Mouse (Mus musculus) hindbrain, embryonic 15.5 days (tissue): ENCODE measurements around the gene Spata22. TPM values are rescaled to one million over a fixed set of nuclear protein-coding genes. Genes with fewer than 3 reads are reported as not detected.

Experiments used
- ATAC-seq: fragments of 200-750 bp; cut with Nextera tagmentation; 2 replicates; pipeline ENCODE4 v1.8.0; 2017; ENCODE audit warnings: low read depth, moderate number of reproducible peaks, moderate TSS enrichment; ENCODE audit not compliant: low FRiP score
- H3K27ac ChIP-seq: fragments of 300-500 bp; sonication (generic); replicated peaks from 2 replicates; pipeline ENCODE4 v1.5.1; 2015; ENCODE audit warnings: mild to moderate bottlenecking, inconsistent platforms
- H3K27me3 ChIP-seq: fragments of 300-500 bp; sonication (generic); 2 replicates; pipeline ENCODE4 v1.6.1; 2015; ENCODE audit warnings: control low read depth, inconsistent platforms
- H3K36me3 ChIP-seq: fragments of 300-500 bp; sonication (generic); 2 replicates; pipeline ENCODE4 v1.6.1; 2015; ENCODE audit warnings: control low read depth, inconsistent platforms
- H3K4me1 ChIP-seq: fragments of 300-500 bp; sonication (generic); replicated peaks from 2 replicates; pipeline ENCODE4 v1.6.1; 2015; ENCODE audit warnings: control low read depth, inconsistent platforms
- H3K4me2 ChIP-seq: fragments of 300-500 bp; sonication (generic); 2 replicates; pipeline ENCODE4 v1.6.1; 2015; ENCODE audit warnings: moderate library complexity, mild to moderate bottlenecking, inconsistent platforms
- H3K4me3 ChIP-seq: fragments of 300-500 bp; sonication (generic); 2 replicates; pipeline ENCODE4 v1.5.1; 2015; ENCODE audit warnings: mild to moderate bottlenecking, inconsistent platforms
- H3K9ac ChIP-seq: fragments of 300-500 bp; sonication (generic); 2 replicates; pipeline ENCODE4 v1.6.1; 2015; ENCODE audit warnings: inconsistent platforms
- H3K9me3 ChIP-seq: fragments of 300-500 bp; sonication (generic); 2 replicates; pipeline ENCODE4 v1.6.1; 2016; ENCODE audit warnings: control low read depth, inconsistent platforms
- WGBS: fragments of 180-500 bp; shearing (Covaris S2); methylation state at CpG from one replicate; pipeline ENCODE4 v1.1.7; 2015; 5-methylcytosine and 5-hydroxymethylcytosine counted together
- polyA plus RNA-seq: library from polyadenylated mRNA; unstranded; fragments of >200 nt; fragmentation: Nextera tagmentation; extraction: Ambion mirVana; gene quantifications from 2 replicates; pipeline ENCODE4 v1.2.1, GENCODE M21; 2015

Spata22 gene
- polyA plus RNA-seq, 1 experiment from 2014 or later, result not detected

DNA sequence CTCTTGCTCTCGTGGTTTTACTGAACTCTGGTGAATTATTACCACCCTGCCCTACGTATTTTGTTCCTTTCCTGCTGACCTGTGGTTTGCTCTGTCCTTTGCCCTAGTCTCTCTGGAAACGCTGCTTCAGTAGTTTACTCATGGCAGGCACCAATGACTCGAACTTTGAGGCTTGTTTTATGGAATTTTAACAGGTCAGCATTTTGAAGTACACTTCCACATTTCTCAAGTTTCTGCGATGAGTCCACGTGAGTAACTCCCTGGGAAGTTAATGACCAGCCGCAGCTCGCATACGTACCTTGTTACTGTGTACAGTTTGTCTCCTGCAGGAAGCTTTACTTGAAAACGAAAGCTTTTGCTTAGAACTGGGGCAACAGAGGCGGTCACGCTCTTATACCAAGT lies 3.1 kb upstream of the Spata22 start:
- ATAC-seq, result no peak
- WGBS, result 58% methylated on average over 12 of the region's 12 CpGs
- Histone ChIP-seq H3K27ac (no peak overlapping the region), H3K36me3 (no peaks in the 10 kb centered on the region), H3K4me1 (no peaks in the 10 kb centered on the region), H3K4me2 (no peak overlapping the region), H3K27me3 (no peaks in the 10 kb centered on the region), H3K9ac (no peak overlapping the region), H3K9me3 (no peaks in the 10 kb centered on the region), H3K4me3 (no peak overlapping the region)

DNA sequence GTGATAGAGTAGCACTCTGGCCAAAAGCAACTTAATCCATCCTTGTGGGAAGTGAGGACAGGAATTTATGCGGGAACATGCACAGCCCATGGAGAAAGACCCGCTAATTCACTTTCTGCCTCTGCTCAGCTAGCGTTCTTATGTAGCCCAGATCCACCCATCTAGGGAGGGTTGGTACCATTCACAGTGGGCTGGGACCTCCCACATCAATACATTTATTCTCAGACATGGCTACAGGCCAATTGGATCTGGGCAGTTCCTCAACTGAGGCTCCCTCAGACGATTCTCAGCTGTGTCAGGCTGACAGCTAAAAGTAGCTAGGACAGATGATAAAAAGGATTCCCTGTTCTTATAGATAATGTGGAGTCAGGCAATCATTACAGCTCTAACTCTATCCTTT lies 2.2 kb upstream of the Spata22 start:
- Histone ChIP-seq H3K4me1 (no peaks in the 10 kb centered on the region), H3K9ac (no peak overlapping the region), H3K4me3 (no peak overlapping the region), H3K36me3 (no peaks in the 10 kb centered on the region), H3K4me2 (no peak overlapping the region), H3K9me3 (no peaks in the 10 kb centered on the region), H3K27me3 (no peaks in the 10 kb centered on the region), H3K27ac (no peak overlapping the region)
- ATAC-seq, result no peak
- WGBS, result 63% methylated on average over 4 of the region's 4 CpGs

DNA sequence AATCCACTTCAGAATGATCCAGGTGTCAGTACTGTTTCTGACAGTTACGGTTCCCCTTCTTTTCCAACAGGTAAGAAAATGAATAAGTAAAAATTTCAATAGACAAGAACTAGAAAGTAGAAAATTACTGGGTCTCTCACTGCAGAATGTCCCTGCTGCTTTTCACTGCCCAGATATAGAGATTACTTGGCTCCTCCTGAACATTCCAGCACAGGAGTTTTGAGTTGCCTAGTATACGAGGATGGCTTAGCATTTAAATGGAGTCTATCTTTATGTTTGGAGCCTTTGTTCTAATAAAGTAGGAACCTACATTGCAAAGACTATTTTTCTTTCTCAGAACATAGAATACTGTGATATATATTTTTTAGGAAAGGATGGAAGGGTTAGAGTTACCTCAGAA lies 3.8 kb downstream of the Spata22 start:
- WGBS, result 65% methylated on average over 2 of the region's 2 CpGs
- 0 out of 2 replicates have a peak, but pooled peaks have one; percentile 63 for ATAC-seq
- no peak overlapping the region for H3K4me2 ChIP-seq
- no peaks in the 10 kb centered on the region for H3K4me1 ChIP-seq
- no peak overlapping the region for H3K27ac ChIP-seq
- H3K9me3 ChIP-seq, result no peaks in the 10 kb centered on the region
- no peak overlapping the region for H3K4me3 ChIP-seq
- no peaks in the 10 kb centered on the region for H3K36me3 ChIP-seq
- no peaks in the 10 kb centered on the region for H3K27me3 ChIP-seq
- H3K9ac ChIP-seq, result no peak overlapping the region

DNA sequence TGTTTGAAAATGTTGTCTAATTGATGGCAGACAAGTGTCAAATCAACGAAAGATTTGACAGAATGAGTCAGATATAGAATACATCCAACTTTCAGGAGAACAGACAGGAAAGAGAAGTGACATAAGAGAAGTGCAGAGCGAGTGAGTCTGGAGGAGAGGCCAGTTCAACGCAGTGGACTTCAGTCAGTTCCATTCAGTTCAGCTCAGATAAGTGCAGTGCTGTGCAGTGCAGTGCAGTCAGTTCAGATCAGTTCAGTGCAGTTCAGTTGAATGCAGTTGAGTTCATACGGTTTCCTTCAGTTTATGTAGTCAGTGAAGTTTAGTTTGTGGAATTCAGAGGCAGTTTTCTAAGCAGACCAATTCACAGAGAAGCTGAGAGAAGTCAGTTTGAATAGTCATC lies 7.4 kb downstream of the Spata22 start:
- no peak for ATAC-seq
- Histone ChIP-seq H3K27ac (no peak overlapping the region), H3K4me3 (no peak overlapping the region), H3K9ac (no peak overlapping the region), H3K4me1 (no peaks in the 10 kb centered on the region), H3K36me3 (no peaks in the 10 kb centered on the region), H3K9me3 (no peaks in the 10 kb centered on the region), H3K4me2 (no peak overlapping the region), H3K27me3 (no peaks in the 10 kb centered on the region)
- 79% methylated on average over 4 of the region's 4 CpGs for WGBS

DNA sequence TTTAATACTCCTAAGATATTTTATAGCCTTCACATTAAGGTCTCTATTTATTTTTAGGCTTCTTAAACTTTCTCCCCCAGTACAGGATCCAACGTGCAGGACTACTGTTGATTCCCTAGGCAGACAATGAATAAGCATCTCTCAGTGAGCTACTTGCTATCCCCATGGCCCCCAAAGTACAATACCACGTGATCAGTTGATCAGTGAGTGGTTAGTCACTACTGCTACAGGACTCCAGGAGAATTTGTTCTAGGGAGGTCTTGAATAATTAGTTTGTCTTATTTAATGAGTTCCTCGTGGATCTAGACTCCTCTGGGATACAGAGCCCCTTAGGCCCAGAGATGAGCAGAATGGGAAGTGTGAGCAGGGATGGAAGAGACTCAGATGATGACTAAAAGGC lies 20.9 kb downstream of the Spata22 start, which contains the start of gene Olfr20:
Olfr20 (plus strand) TSS at position 301 of the 400 bp plus-strand sequence.
- Histone ChIP-seq H3K4me1 (no peaks in the 10 kb centered on the region), H3K4me3 (no peak within 1 kb of the TSS), H3K9me3 (no peaks in the 10 kb centered on the region), H3K36me3 (no peaks in the 10 kb centered on the region), H3K9ac (no peak within 1 kb of the TSS), H3K27ac (no peak within 1 kb of the TSS), H3K27me3 (no peaks in the 10 kb centered on the region), H3K4me2 (no peak within 1 kb of the TSS)
- ATAC-seq, result no peak
- WGBS, result 45% methylated on average over 3 of the region's 3 CpGs

DNA sequence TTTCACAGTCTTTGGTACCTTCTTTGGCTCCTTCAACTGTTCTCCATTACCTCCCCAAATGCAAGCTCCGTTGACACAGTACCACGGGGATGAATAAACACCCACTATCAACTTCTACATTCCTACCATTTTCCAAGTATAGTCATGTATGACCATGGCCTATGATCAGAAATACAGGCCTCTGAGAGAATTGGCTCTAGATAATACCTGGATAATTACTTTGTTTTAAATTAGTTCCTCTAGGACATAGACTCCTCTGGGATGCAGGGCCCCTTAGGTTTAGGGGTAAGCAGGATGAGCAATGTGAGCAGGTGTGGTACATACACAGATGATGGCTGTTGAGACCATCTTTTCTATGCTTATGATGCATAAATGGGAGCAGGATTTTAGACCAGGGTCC lies 41.4 kb downstream of the Spata22 start, which contains the start of gene Olfr376:
Olfr376 (plus strand) TSS at position 301 of the 400 bp plus-strand sequence.
- H3K9me3 ChIP-seq, result no peaks in the 10 kb centered on the region
- 96% methylated on average over 2 of the region's 2 CpGs for WGBS
- no peak within 1 kb of the TSS for H3K27ac ChIP-seq
- no peak for ATAC-seq
- H3K4me2 ChIP-seq, result no peak within 1 kb of the TSS
- H3K9ac ChIP-seq, result no peak within 1 kb of the TSS
- H3K4me3 ChIP-seq, result no peak within 1 kb of the TSS
- H3K4me1 ChIP-seq, result no peaks in the 10 kb centered on the region
- no peaks in the 10 kb centered on the region for H3K36me3 ChIP-seq
- no peaks in the 10 kb centered on the region for H3K27me3 ChIP-seq

DNA sequence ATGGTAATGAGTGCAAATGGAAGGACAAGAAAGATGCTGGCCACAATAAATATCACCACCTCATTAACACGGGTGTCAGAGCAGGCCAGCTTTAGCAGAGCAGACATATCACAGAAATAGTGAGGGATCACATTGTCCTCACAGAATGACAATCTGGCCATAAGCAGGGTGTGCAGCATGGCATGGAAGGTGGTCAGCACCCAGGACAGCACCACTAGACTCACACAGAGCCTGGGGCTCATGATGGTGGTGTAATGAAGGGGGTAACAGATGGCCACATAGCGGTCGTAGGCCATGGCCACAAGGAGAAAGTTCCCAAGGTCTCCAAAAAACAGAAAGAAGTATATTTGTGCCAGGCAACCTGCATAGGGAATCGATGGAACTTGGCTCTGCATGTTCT lies 65.8 kb downstream of the Spata22 start:
- no peaks in the 10 kb centered on the region for H3K36me3 ChIP-seq
- WGBS, result 83% methylated on average over 4 of the region's 4 CpGs
- H3K9ac ChIP-seq, result no peak overlapping the region
- no peaks in the 10 kb centered on the region for H3K4me1 ChIP-seq
- H3K27me3 ChIP-seq, result no peaks in the 10 kb centered on the region
- H3K4me2 ChIP-seq, result no peak overlapping the region
- no peaks in the 10 kb centered on the region for H3K9me3 ChIP-seq
- H3K4me3 ChIP-seq, result no peak overlapping the region
- H3K27ac ChIP-seq, result no peak overlapping the region
- ATAC-seq, result no peak

Other genes starting within 250 kb of the Spata22 start
- gene Itgae, start 239.2 kb upstream of the Spata22 start, polyA plus RNA-seq, result 0.22 and 0.35 TPM in 2 replicates
- gene Haspin, start 191.4 kb upstream of the Spata22 start, polyA plus RNA-seq, result 4.0 TPM in 2 replicates
- 0.43 and 0.49 TPM in 2 replicates for gene P2rx5, start 169.3 kb upstream of the Spata22 start, polyA plus RNA-seq
- gene Emc6, start 152.7 kb upstream of the Spata22 start, polyA plus RNA-seq, result 126 and 131 TPM in 2 replicates
- gene Tax1bp3, start 152.7 kb upstream of the Spata22 start, polyA plus RNA-seq, result 131 TPM in 2 replicates
- gene Ctns, start 130.7 kb upstream of the Spata22 start, polyA plus RNA-seq, result 16.2 and 18.4 TPM in 2 replicates
- gene Shpk, start 130.3 kb upstream of the Spata22 start, polyA plus RNA-seq, result 2.6 and 2.9 TPM in 2 replicates
- gene Trpv1, start 95.4 kb upstream of the Spata22 start, polyA plus RNA-seq, result 0.41 and 0.68 TPM in 2 replicates
- gene Trpv3, start 62.4 kb upstream of the Spata22 start, polyA plus RNA-seq, result 0.22 and 0.25 TPM in 2 replicates
- gene Aspa, start 145 bp upstream of the Spata22 start, polyA plus RNA-seq, result 2.0 and 2.2 TPM in 2 replicates
- not detected in 2 replicates for gene Gm49340, start within 50 bp of the Spata22 start, polyA plus RNA-seq
- gene Olfr20, start 21.0 kb downstream of the Spata22 start, polyA plus RNA-seq, result not detected in 2 replicates
- not detected in 2 replicates for gene Olfr376, start 41.5 kb downstream of the Spata22 start, polyA plus RNA-seq
- gene Olfr1, start 69.9 kb downstream of the Spata22 start, polyA plus RNA-seq, result not detected in 2 replicates
- not detected in 2 replicates for gene Olfr378, start 98.7 kb downstream of the Spata22 start, polyA plus RNA-seq
- not detected in 2 replicates for gene Olfr380, start 127.8 kb downstream of the Spata22 start, polyA plus RNA-seq
- not detected in 2 replicates for gene Olfr381, start 161.9 kb downstream of the Spata22 start, polyA plus RNA-seq
- gene Olfr382, start 187.5 kb downstream of the Spata22 start, polyA plus RNA-seq, result not detected in 2 replicates